Mouse (Mus musculus): ENCODE measurements around the gene Mllt6. TPM values are rescaled to one million over a fixed set of nuclear protein-coding genes. Genes with fewer than 3 reads are reported as not detected.
A peak's percentile ranks its signal among the peaks of the same experiment; 100 is the strongest.

Mllt6 gene
- total and polyA plus RNA-seq, 3 experiments: 24.3 to 55.6 (median 43.0) TPM

DNA sequence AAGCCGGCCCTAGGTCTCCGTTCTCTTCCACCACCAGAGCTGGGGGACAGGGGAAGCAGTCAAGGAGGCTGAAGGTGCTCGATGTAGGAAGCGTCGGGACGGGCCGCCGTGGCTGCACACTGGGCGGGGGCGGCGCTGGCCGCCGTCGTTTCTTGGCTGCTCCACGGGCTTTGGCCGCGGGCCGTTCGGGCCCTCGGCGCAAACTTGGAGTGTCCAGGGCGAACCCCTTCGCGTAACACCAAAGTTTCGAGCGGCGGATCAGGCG lies 35.0 kb upstream of the Mllt6 start:
- Histone ChIP-seq H3K4me1 (ENCODE audit: control insufficient read depth in 1 of 2, insufficient read depth in 2 of 2) (peaks cover 3 to 14% of the 10 kb centered on the region in 2 experiments; a peak in 2 of 4 replicates), H3K4me2 (ENCODE audit: insufficient read depth, low read depth, poor library complexity, severe bottlenecking) (no peak overlapping the region), H3K36me3 (replicated peaks in 1 of 2; ENCODE audit: control insufficient read depth in 1 of 2, insufficient read depth in 1 of 2, low read length in 1 of 2) (no peaks in the 10 kb centered on the region), H3K27ac (ENCODE audit: insufficient read depth, low read depth) (no peak overlapping the region), H3K4me3 (replicated peaks in 1 of 3; ENCODE audit: low read depth in 2 of 3, low read length in 2 of 3, poor library complexity in 1 of 3) (no peak overlapping the region), H3K79me2 (replicated peaks; ENCODE audit: control insufficient read depth, extremely low read depth, insufficient read depth, poor library complexity, severe bottlenecking) (no peaks in the 10 kb centered on the region), H3K9ac (ENCODE audit: insufficient read depth, low read depth) (no peak overlapping the region), H3K27me3 (replicated peaks) (peaks cover 57% of the 10 kb centered on the region), H3K9me3 (replicated peaks; ENCODE audit: low read length) (peaks cover 24% of the 10 kb centered on the region)
- TF ChIP-seq GABPA (IDR thresholded peaks at IDR 0.05; ENCODE audit: insufficient replicate concordance, low read depth, low read length) (no peak), JUN (IDR thresholded peaks at IDR 0.05; ENCODE audit: insufficient read depth, low read depth, low read length) (no peak), CTCF (conservative IDR thresholded peaks at IDR 0.05 in 1 of 2, IDR thresholded peaks at IDR 0.05 in 1 of 2; ENCODE audit: low read depth in 2 of 2, low read length in 2 of 2) (no peak), MAX (IDR thresholded peaks at IDR 0.05; ENCODE audit: low read length) (no peak), SIN3A (IDR thresholded peaks at IDR 0.05; ENCODE audit: low read length) (no peak), ETS1 (conservative IDR thresholded peaks at IDR 0.05; ENCODE audit: low read depth, low read length) (no peak), NELFE (IDR thresholded peaks at IDR 0.05; ENCODE audit: low read depth, low read length) (no peak), TCF12 (IDR thresholded peaks at IDR 0.05; ENCODE audit: low read depth, low read length) (no peak), E2F4 (IDR thresholded peaks at IDR 0.05; ENCODE audit: insufficient replicate concordance, low read depth, low read length) (no peak), ZKSCAN1 (IDR thresholded peaks at IDR 0.05; ENCODE audit: borderline replicate concordance, low read depth, low read length) (no peak)
- in situ Hi-C loops (cut with MboI; ENCODE audit: low pct_ligation_motif_present, low pct_unique_long_range_greater_than_20kb, low sequenced_read_pairs) (no loop called here), dilution Hi-C loops (cut with MboI; ENCODE audit: extremely low pct_ligation_motif_present, extremely low pct_unique_long_range_greater_than_20kb, low sequenced_read_pairs) (no loop called here)
- no peak for DNase-seq (ENCODE audit: extremely low read depth)

DNA sequence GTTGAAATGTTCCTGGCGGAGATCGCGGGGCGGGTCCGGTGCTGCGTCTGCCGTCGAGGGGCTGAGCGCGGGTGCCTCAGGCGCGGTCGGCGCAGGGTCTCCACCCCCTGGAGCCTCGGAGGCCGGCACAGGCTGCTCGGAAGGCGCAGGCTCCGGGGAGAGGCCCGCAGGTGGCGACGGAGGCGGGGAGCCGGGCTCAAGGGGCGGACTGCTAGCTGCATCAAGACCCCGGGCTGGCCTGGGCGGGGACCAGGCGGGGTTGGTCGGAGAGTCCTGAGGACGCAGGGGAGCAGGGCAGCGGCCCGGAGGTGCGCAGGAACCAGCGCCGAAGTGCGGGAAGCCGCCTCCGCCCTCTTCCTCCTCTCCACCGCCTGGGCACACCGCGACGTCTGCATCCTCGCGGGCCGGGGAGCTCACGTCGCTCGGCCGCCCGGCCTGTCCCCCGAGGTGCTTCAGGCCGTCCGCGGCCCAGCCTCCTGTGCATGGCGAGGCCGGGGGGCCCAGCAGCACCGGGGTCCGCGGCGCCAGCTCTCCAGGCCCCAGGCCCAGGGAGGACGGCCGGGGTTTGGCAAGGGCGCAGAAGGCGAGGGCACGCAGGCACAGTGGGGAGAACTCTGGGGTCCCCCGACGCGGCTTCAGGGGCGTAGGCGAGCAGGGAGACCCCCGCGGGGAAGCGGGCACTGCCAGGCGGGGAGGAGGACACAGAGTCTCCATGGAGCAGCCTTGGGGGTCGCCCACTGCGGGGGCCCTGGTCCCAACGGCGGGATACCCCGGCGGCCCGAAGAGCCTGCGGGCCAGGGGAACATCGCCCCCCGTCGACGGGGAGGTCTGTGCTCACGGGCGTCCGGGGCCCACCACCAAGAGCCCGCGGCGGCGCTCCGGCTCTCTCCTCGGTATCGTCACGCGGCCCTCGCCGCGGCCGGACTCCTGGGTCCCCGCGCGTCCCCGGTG lies 34.4 kb upstream of the Mllt6 start:
- DNase-seq (ENCODE audit: extremely low read depth): no peak
- in situ Hi-C loops (cut with MboI; ENCODE audit: low pct_ligation_motif_present, low pct_unique_long_range_greater_than_20kb, low sequenced_read_pairs): no loop called here
- peak overlapping the region; percentile 5; the same call in 1 of the 2 replicates for H3K4me2 ChIP-seq (ENCODE audit: insufficient read depth, low read depth, poor library complexity, severe bottlenecking)
- H3K9ac ChIP-seq (ENCODE audit: insufficient read depth, low read depth): peak overlapping the region; percentile 23; the same call in 1 of the 2 replicates
- H3K36me3 ChIP-seq (replicated peaks in 1 of 2; ENCODE audit: control insufficient read depth in 1 of 2, insufficient read depth in 1 of 2, low read length in 1 of 2): no peaks in the 10 kb centered on the region
- dilution Hi-C loops (cut with MboI; ENCODE audit: extremely low pct_ligation_motif_present, extremely low pct_unique_long_range_greater_than_20kb, low sequenced_read_pairs): no loop called here
- peaks cover 24% of the 10 kb centered on the region for H3K9me3 ChIP-seq (replicated peaks; ENCODE audit: low read length)
- peaks cover 0 to 11% of the 10 kb centered on the region in 2 experiments; a peak in 2 of 4 replicates for H3K4me1 ChIP-seq (ENCODE audit: control insufficient read depth in 1 of 2, insufficient read depth in 2 of 2)
- no peaks in the 10 kb centered on the region for H3K79me2 ChIP-seq (replicated peaks; ENCODE audit: control insufficient read depth, extremely low read depth, insufficient read depth, poor library complexity, severe bottlenecking)
- peaks cover 51% of the 10 kb centered on the region for H3K27me3 ChIP-seq (replicated peaks)
- TF ChIP-seq IRF4 (IDR thresholded peaks at IDR 0.05; ENCODE audit: low read depth, low read length) (no peak), BHLHE40 (IDR thresholded peaks at IDR 0.05; ENCODE audit: low read depth, low read length) (no peak), SIN3A (IDR thresholded peaks at IDR 0.05; ENCODE audit: low read length) (no peak), MXI1 (IDR thresholded peaks at IDR 0.05; ENCODE audit: low read depth, low read length) (no peak), ZNF384 (IDR thresholded peaks at IDR 0.05; ENCODE audit: low read depth, low read length) (no peak), SMC3 (IDR thresholded peaks at IDR 0.05; ENCODE audit: low read depth, low read length) (no peak)
- H3K4me3 ChIP-seq (replicated peaks in 1 of 3; ENCODE audit: low read depth in 2 of 3, low read length in 2 of 3, poor library complexity in 1 of 3): peak overlapping the region; percentile 16 to 49 (median 29)
- no peak overlapping the region for H3K27ac ChIP-seq (ENCODE audit: insufficient read depth, low read depth)
